Mouse (Mus musculus) brown adipose tissue, adult 24 weeks (tissue): Measurements from ENCODE around the gene Cnbp. TPM values are rescaled to one million over a fixed set of nuclear protein-coding genes. Genes with fewer than 3 reads are reported as not detected.

Source experiments
- H3K27ac ChIP-seq: fragments of 200-500 bp; replicated peaks from 2 replicates; pipeline ENCODE4 v1.5.1; 2012; ENCODE audit warnings: low read depth, mild to moderate bottlenecking, low read length
- H3K4me1 ChIP-seq: fragments of 200-500 bp; 2 replicates; pipeline ENCODE4 v1.6.1; 2012; ENCODE audit warnings: low read length, mixed read lengths; ENCODE audit not compliant: control insufficient read depth, insufficient read depth, insufficient read length
- H3K4me3 ChIP-seq: fragments of 200-500 bp; 2 replicates; pipeline ENCODE4 v1.5.1; 2012; ENCODE audit warnings: low read depth, mild to moderate bottlenecking, low read length, moderate library complexity; ENCODE audit not compliant: insufficient read depth
- polyA plus RNA-seq: library from polyadenylated mRNA; stranded (reverse); fragments of >200 nt; gene quantifications from 2 replicates; pipeline ENCODE4 v1.2.4, GENCODE M21; 2012; ENCODE audit not compliant: missing spikeins, insufficient read depth, insufficient read length

Gene Cnbp
- polyA plus RNA-seq, 1 experiment: 367 TPM

- H3K4me3 ChIP-seq: no peak overlapping the region
- H3K4me1 ChIP-seq: peaks cover 13% of the 10 kb centered on the region
- H3K27ac ChIP-seq: no peak overlapping the region
These were observed 46.0 kb downstream of the Cnbp start for GRCm38 (mm10) chr6:87804886-87805285.

GRCm38 (mm10) chr6:87804036-87804435 lies 46.9 kb downstream of the Cnbp start:
- Histone ChIP-seq H3K27ac (no peak overlapping the region), H3K4me1 (peaks cover 10% of the 10 kb centered on the region), H3K4me3 (no peak overlapping the region)

- H3K4me3 ChIP-seq: no peak overlapping the region
- H3K27ac ChIP-seq: no peak overlapping the region
These were observed 48.4 kb downstream of the Cnbp start for GRCm38 (mm10) chr6:87802462-87802861.

DNA sequence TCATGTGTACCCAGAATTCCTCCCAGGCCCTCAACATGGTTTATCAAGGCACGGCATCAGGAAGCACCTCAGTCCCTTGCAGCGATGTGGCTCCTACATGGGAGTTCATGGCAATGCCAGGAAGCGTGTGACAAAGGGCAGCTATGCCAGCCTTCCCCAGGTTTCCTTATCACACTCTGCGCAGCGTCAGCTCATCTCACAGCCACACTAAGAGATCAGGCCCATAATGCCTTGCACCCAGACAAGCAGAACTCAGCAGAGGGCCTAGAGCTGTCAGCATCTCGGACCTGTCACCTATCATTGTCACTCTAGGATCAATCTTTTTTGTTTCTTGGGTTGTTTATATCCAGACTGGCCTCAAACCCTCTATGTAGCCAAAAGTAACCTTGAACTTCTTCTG lies 51.3 kb downstream of the Cnbp start:
- H3K4me1 ChIP-seq: peaks cover 12% of the 10 kb centered on the region
- no peak overlapping the region for H3K4me3 ChIP-seq
- no peak overlapping the region for H3K27ac ChIP-seq

More at GRCm38 (mm10) chr6:87802462-87802861, 48.4 kb downstream of the Cnbp start:
- peaks cover 19% of the 10 kb centered on the region for H3K4me1 ChIP-seq

DNA sequence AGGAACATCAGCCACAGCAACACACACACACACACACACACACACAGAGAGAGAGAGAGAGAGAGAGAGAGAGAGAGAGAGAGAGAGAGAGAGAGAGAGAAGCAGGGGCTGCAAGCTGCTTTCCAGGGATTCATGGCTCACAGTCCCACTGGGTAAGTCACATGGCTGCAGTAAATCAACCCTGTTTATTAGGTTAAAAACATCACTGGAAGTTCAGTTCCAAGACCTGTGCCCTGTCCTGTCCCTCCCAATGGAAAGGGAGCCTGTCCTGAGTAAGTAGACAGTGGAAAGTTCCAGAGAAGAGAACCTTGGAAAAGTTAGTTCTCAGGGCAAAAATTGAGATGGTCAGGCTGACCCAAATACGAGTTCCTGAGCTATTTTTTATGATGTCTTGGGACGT lies 53.6 kb downstream of the Cnbp start:
- H3K4me3 ChIP-seq: no peak overlapping the region
- H3K4me1 ChIP-seq: peaks cover 12% of the 10 kb centered on the region
- no peak overlapping the region for H3K27ac ChIP-seq

- H3K4me3 ChIP-seq: no peak overlapping the region
- H3K27ac ChIP-seq: no peak overlapping the region
- peaks cover 12% of the 10 kb centered on the region for H3K4me1 ChIP-seq
These were observed 54.5 kb downstream of the Cnbp start for GRCm38 (mm10) chr6:87796251-87796880.

DNA sequence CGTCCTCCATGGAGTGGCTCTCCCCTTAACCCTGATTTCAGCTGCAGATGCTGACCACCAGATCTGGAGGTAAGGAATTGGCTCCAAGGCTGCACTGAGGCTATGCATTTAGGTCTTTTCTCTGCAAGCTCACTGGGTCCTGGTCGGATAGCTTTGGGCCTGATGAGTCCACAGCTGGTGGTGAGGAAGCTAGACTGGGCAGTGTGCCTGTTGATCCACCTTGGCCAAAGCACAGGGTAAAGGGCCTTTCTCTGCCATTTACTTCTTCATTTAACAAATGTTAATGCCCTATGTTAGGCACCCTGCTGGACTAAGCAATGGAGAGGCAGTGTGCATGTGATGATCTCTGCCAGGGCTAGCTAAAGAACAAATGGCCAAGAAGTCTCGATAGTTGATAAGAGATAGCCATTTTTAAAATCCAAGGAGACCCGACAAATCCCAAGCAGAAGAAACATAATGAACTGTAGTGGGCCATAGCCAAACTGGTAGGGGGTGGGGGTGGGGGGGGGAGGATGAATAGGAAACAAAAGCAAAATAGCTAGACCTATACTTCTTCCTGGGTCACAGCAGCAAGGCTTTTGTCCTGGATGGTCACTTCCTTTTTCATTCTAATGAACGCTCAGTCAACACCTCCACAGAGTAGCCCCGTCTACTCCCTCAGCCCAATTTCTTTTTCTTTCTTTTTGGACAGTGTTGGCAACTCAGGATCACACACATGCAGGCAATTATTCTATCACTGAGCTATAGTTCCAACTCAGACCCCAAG lies 55.3 kb downstream of the Cnbp start:
- H3K4me3 ChIP-seq: no peak overlapping the region
- peaks cover 12% of the 10 kb centered on the region for H3K4me1 ChIP-seq
- H3K27ac ChIP-seq: no peak overlapping the region

DNA sequence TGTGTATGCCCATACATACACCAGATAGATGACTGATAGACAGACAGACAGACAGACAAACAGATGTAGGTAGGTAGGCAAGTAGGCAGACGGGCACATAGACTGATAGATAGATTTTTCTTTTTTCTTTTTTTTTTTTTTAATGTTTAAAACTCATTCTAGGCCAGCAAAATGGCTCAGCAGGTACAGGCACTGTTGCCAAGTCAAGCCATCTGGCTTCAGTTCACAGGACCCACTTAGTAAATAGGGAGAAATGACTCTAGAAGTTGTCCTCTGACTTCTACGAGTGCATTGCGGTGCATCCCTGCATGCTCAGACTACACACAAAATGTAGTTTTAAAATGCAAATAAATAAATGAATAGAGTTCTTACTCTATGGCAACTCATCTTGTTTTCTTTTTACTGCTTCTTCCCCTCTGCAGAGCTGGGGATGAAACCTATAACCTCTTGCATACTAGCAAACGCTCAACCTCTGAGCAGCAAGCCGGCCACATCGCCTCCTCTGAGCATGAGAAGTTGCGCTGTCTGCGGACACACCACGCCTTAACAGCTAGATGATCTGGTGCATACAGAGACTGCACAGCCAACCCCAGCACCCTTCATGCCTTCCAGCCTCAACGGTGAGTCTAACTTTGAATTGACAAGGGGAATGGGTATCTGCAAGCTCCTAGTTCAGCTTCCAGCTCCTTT lies 56.9 kb downstream of the Cnbp start:
- H3K4me3 ChIP-seq: no peak overlapping the region
- H3K27ac ChIP-seq: no peak overlapping the region
- H3K4me1 ChIP-seq: peaks cover 12% of the 10 kb centered on the region

Other genes with a start within 250 kb of the Cnbp start
- gene Aplf, start 178.9 kb downstream of the Cnbp start, polyA plus RNA-seq: 1.7 and 2.6 TPM in 2 replicates
- gene Efcc1, start 120.2 kb downstream of the Cnbp start, polyA plus RNA-seq: 0.36 TPM in 1 of 2 replicates, not detected in the other
- not detected in 2 replicates for gene Gp9, start 73.0 kb downstream of the Cnbp start, polyA plus RNA-seq
- gene Rab43, start 38.9 kb downstream of the Cnbp start, polyA plus RNA-seq: 4.7 and 16.0 TPM in 2 replicates
- not detected in 2 replicates for gene Gm45140, start 15.3 kb downstream of the Cnbp start, polyA plus RNA-seq
- gene Isy1, start 12.3 kb downstream of the Cnbp start, polyA plus RNA-seq: 21.0 and 31.7 TPM in 2 replicates
- 40.1 and 45.5 TPM in 2 replicates for gene Copg1, start 36.7 kb upstream of the Cnbp start, polyA plus RNA-seq
- gene Hmces, start 62.8 kb upstream of the Cnbp start, polyA plus RNA-seq: 7.9 and 15.3 TPM in 2 replicates
- gene H1fx, start 130.5 kb upstream of the Cnbp start, polyA plus RNA-seq: 2.3 and 2.8 TPM in 2 replicates
- gene Rab7, start 194.2 kb upstream of the Cnbp start, polyA plus RNA-seq: 202 and 234 TPM in 2 replicates
- gene Rpn1, start 233.4 kb upstream of the Cnbp start, polyA plus RNA-seq: 42.2 and 50.8 TPM in 2 replicates